Mouse (Mus musculus) forebrain, embryonic 10.5 days (tissue): ENCODE results near the gene Otof. TPM values are rescaled to one million over a fixed set of nuclear protein-coding genes. Genes with fewer than 3 reads are reported as not detected.

Experiments used
- DNase-seq: peaks from one replicate; pipeline ENCODE4 v3.0.0-alpha.2; 2017; ENCODE audit warnings: low spot score; ENCODE audit errors: extremely low spot score
- H3K27ac ChIP-seq: fragments of 300-500 bp; sonication (generic); 2 replicates; pipeline ENCODE4 v1.5.1; 2016; ENCODE audit warnings: mild to moderate bottlenecking
- H3K27me3 ChIP-seq: fragments of 300-500 bp; sonication (generic); 2 replicates; pipeline ENCODE4 v1.6.1; 2016; ENCODE audit warnings: mild to moderate bottlenecking; ENCODE audit not compliant: poor library complexity, severe bottlenecking
- H3K36me3 ChIP-seq: fragments of 300-500 bp; sonication (generic); replicated peaks from 2 replicates; pipeline ENCODE4 v1.6.1; 2016; ENCODE audit warnings: mild to moderate bottlenecking, moderate library complexity
- H3K4me1 ChIP-seq: fragments of 300-500 bp; sonication (generic); 2 replicates; pipeline ENCODE4 v1.6.1; 2016
- H3K4me3 ChIP-seq: fragments of 300-500 bp; sonication (generic); 2 replicates; pipeline ENCODE4 v1.5.1; 2016; ENCODE audit warnings: mild to moderate bottlenecking, moderate library complexity
- H3K9me3 ChIP-seq: fragments of 300-500 bp; sonication (generic); 2 replicates; pipeline ENCODE4 v1.6.1; 2016; ENCODE audit warnings: mild to moderate bottlenecking, moderate library complexity
- WGBS: fragments of 180-500 bp; shearing (Covaris S2); methylation state at CpG from one replicate; pipeline ENCODE4 v1.1.7; 2016; 5-methylcytosine and 5-hydroxymethylcytosine counted together
- polyA plus RNA-seq: library from polyadenylated mRNA; unstranded; fragments of >200 nt; fragmentation: Nextera tagmentation; extraction: Ambion mirVana; gene quantifications from 2 replicates; pipeline ENCODE4 v1.2.1, GENCODE M21; 2016

Otof gene
- polyA plus RNA-seq, 1 experiment from 2014 or later, result 0.12 TPM

- no peaks in the 10 kb centered on the region for H3K36me3 ChIP-seq
- H3K27ac ChIP-seq, result 0 out of 2 replicates have a peak overlapping the region, but pooled peaks have one; percentile 35
- peaks cover 13% of the 10 kb centered on the region for H3K27me3 ChIP-seq
- H3K4me1 ChIP-seq, result peaks cover 14% of the 10 kb centered on the region
- no peak overlapping the region for H3K4me3 ChIP-seq
- whole genome bisulfite sequencing, result 55% methylated on average over 4 of the region's 4 CpGs
- no peaks in the 10 kb centered on the region for H3K9me3 ChIP-seq
- no peak for DNase-seq
Observed at GRCm38 (mm10) chr5:30415876-30416275, 45.9 kb downstream of the Otof start.

- Histone ChIP-seq H3K9me3 (no peaks in the 10 kb centered on the region), H3K4me3 (no peak overlapping the region), H3K27ac (no peak overlapping the region), H3K27me3 (peaks cover 13% of the 10 kb centered on the region), H3K36me3 (no peaks in the 10 kb centered on the region), H3K4me1 (peaks cover 14% of the 10 kb centered on the region)
- DNase-seq, result no peak
- WGBS, result 73% methylated on average over 2 of the region's 2 CpGs
Observed at GRCm38 (mm10) chr5:30415381-30415780, 46.4 kb downstream of the Otof start.

- no peak for DNase-seq
- Histone ChIP-seq H3K27ac (no peak overlapping the region), H3K4me3 (no peak overlapping the region), H3K36me3 (no peaks in the 10 kb centered on the region), H3K9me3 (no peaks in the 10 kb centered on the region), H3K27me3 (peaks cover 20% of the 10 kb centered on the region), H3K4me1 (peaks cover 25% of the 10 kb centered on the region)
- WGBS, result 91% methylated on average over 10 of the region's 10 CpGs
Observed at GRCm38 (mm10) chr5:30411524-30411923, 50.2 kb downstream of the Otof start.

GRCm38 (mm10) chr5:30406876-30407275 lies 54.9 kb downstream of the Otof start:
- peaks cover 26% of the 10 kb centered on the region for H3K4me1 ChIP-seq
- H3K27me3 ChIP-seq, result peaks cover 43% of the 10 kb centered on the region
- 12% methylated on average over 9 of the region's 9 CpGs for WGBS
- peak overlapping the region; percentile 31; the same call in 1 of the 2 replicates for H3K4me3 ChIP-seq
- peak; percentile 34 for DNase-seq
- H3K27ac ChIP-seq, result peak overlapping the region; percentile 63; the same call in 1 of the 2 replicates
- no peaks in the 10 kb centered on the region for H3K36me3 ChIP-seq
- no peaks in the 10 kb centered on the region for H3K9me3 ChIP-seq

- 0 out of 2 replicates have a peak, but pooled peaks cover 6% of the 10 kb centered on the region for H3K9me3 ChIP-seq
- peak overlapping the region; percentile 77 for H3K27ac ChIP-seq
- H3K4me1 ChIP-seq, result peaks cover 29% of the 10 kb centered on the region
- no peaks in the 10 kb centered on the region for H3K36me3 ChIP-seq
- peak; percentile 49 for DNase-seq
- no peak overlapping the region for H3K4me3 ChIP-seq
- WGBS, result 15% methylated on average over 8 of the region's 8 CpGs
- H3K27me3 ChIP-seq, result peaks cover 51% of the 10 kb centered on the region
Observed at GRCm38 (mm10) chr5:30401165-30401564, 60.6 kb downstream of the Otof start.

- Histone ChIP-seq H3K9me3 (0 out of 2 replicates have a peak, but pooled peaks cover 6% of the 10 kb centered on the region), H3K4me3 (no peak overlapping the region), H3K27me3 (peaks cover 51% of the 10 kb centered on the region), H3K27ac (peak overlapping the region; percentile 77), H3K4me1 (peaks cover 26% of the 10 kb centered on the region), H3K36me3 (no peaks in the 10 kb centered on the region)
- WGBS, result 83% methylated on average over 5 of the region's 5 CpGs
- DNase-seq, result no peak
Observed at GRCm38 (mm10) chr5:30400521-30400920, 61.2 kb downstream of the Otof start.

- Histone ChIP-seq H3K4me1 (no peaks in the 10 kb centered on the region), H3K4me3 (no peak overlapping the region), H3K27me3 (no peaks in the 10 kb centered on the region; the same call in 1 of the 2 replicates), H3K9me3 (no peaks in the 10 kb centered on the region), H3K36me3 (no peaks in the 10 kb centered on the region), H3K27ac (no peak overlapping the region)
- 28% methylated on average over 7 of the region's 7 CpGs for WGBS
- DNase-seq, result peak; percentile 77
Observed at GRCm38 (mm10) chr5:30391473-30391872, 70.3 kb downstream of the Otof start.

- WGBS, result 85% methylated on average over 5 of the region's 5 CpGs
- no peak overlapping the region for H3K27ac ChIP-seq
- no peaks in the 10 kb centered on the region; the same call in 1 of the 2 replicates for H3K27me3 ChIP-seq
- no peak overlapping the region for H3K4me3 ChIP-seq
- no peaks in the 10 kb centered on the region for H3K4me1 ChIP-seq
- no peaks in the 10 kb centered on the region for H3K9me3 ChIP-seq
- no peak for DNase-seq
- no peaks in the 10 kb centered on the region for H3K36me3 ChIP-seq
Observed at GRCm38 (mm10) chr5:30389836-30390235, 71.9 kb downstream of the Otof start.

- no peak overlapping the region for H3K4me3 ChIP-seq
- H3K9me3 ChIP-seq, result no peaks in the 10 kb centered on the region
- H3K27me3 ChIP-seq, result no peaks in the 10 kb centered on the region; the same call in 1 of the 2 replicates
- H3K4me1 ChIP-seq, result peaks cover 12% of the 10 kb centered on the region
- no peak for DNase-seq
- H3K27ac ChIP-seq, result no peak overlapping the region
- H3K36me3 ChIP-seq, result no peaks in the 10 kb centered on the region
- WGBS, result 82% methylated on average over 6 of the region's 6 CpGs
Observed at GRCm38 (mm10) chr5:30387726-30388125, 74.0 kb downstream of the Otof start.

- no peaks in the 10 kb centered on the region for H3K9me3 ChIP-seq
- H3K27ac ChIP-seq, result peak overlapping the region; percentile 70
- no peak overlapping the region for H3K4me3 ChIP-seq
- H3K36me3 ChIP-seq, result no peaks in the 10 kb centered on the region
- no peaks in the 10 kb centered on the region for H3K27me3 ChIP-seq
- no peak for DNase-seq
- 63% methylated on average over 7 of the region's 7 CpGs for WGBS
- H3K4me1 ChIP-seq, result peaks cover 24% of the 10 kb centered on the region
Observed at GRCm38 (mm10) chr5:30382876-30383275, 78.9 kb downstream of the Otof start.

- DNase-seq, result no peak
- H3K4me1 ChIP-seq, result no peaks in the 10 kb centered on the region
- 81% methylated on average over 5 of the region's 5 CpGs for WGBS
- no peak overlapping the region for H3K27ac ChIP-seq
- no peaks in the 10 kb centered on the region for H3K9me3 ChIP-seq
- H3K36me3 ChIP-seq, result no peaks in the 10 kb centered on the region
- H3K27me3 ChIP-seq, result no peaks in the 10 kb centered on the region
- no peak overlapping the region for H3K4me3 ChIP-seq
Observed at GRCm38 (mm10) chr5:30369426-30369825, 92.3 kb downstream of the Otof start.

- Histone ChIP-seq H3K27ac (no peak overlapping the region), H3K4me3 (no peak overlapping the region), H3K36me3 (no peaks in the 10 kb centered on the region), H3K27me3 (no peaks in the 10 kb centered on the region), H3K9me3 (no peaks in the 10 kb centered on the region), H3K4me1 (no peaks in the 10 kb centered on the region)
- no peak for DNase-seq
- WGBS, result 81% methylated on average over 8 of the region's 8 CpGs
Observed at GRCm38 (mm10) chr5:30367405-30367804, 94.3 kb downstream of the Otof start.

GRCm38 (mm10) chr5:30358436-30359099 lies 103.2 kb downstream of the Otof start:
- 88% methylated on average over 10 of the region's 10 CpGs for WGBS
- H3K4me1 ChIP-seq, result no peaks in the 10 kb centered on the region
- no peak overlapping the region for H3K4me3 ChIP-seq
- no peak overlapping the region for H3K27ac ChIP-seq
- no peaks in the 10 kb centered on the region for H3K9me3 ChIP-seq
- no peak for DNase-seq
- no peaks in the 10 kb centered on the region for H3K27me3 ChIP-seq
- H3K36me3 ChIP-seq, result no peaks in the 10 kb centered on the region
